Mouse (Mus musculus): Measurements from ENCODE around the gene Fbxw8. TPM values are rescaled to one million over a fixed set of nuclear protein-coding genes. Genes with fewer than 3 reads are reported as not detected.
A peak's percentile ranks its signal among the peaks of the same experiment; 100 is the strongest.

The Fbxw8 gene
- polyA plus RNA-seq, 1 experiment from 2014 or later: 26.0 TPM

DNA sequence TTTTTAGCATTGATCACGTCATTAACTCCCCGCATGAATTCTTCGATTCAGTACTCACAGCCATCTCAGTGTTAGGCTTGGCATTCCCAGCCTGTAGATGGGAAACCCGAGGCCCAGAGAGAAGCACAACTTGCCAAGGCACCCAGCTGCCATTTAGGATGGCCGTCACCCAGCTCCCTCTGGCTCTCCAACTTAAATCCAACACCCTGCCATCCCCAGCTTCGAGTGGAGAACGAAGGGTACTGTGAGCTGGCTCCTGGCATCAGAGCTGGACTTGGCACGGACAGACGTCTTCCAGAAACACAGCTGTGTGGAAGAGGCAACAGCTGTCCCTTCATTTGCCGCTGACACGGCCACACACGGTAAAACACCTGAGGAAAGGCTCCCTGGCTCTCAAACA lies 9.3 kb upstream of the Fbxw8 start, which contains the start of gene Hrk:
TSS of gene Hrk (plus strand) at position 68 of the 400 bp plus-strand sequence.
- no peak within 1 kb of the TSS for H3K4me3 ChIP-seq (ENCODE audit: low read length)
- 59% methylated on average over 12 of the region's 12 CpGs for WGBS
- H3K27me3 ChIP-seq (ENCODE audit: control insufficient read depth, insufficient read depth, low read depth, low read length): peaks cover 40% of the 10 kb centered on the region
- peaks cover 6% of the 10 kb centered on the region for H3K4me1 ChIP-seq (replicated peaks; ENCODE audit: control insufficient read depth, insufficient read depth, low read length)
- no peaks in the 10 kb centered on the region for H3K36me3 ChIP-seq (ENCODE audit: control insufficient read depth, insufficient read depth, low read length)
- no peak for ATAC-seq (ENCODE audit: low read depth)
- no peak within 1 kb of the TSS for H3K4me2 ChIP-seq (ENCODE audit: low read depth, low read length)
- H3K27ac ChIP-seq (ENCODE audit: low read length): no peak within 1 kb of the TSS
- H3K9ac ChIP-seq (ENCODE audit: low read length): no peak within 1 kb of the TSS
- H3K9me3 ChIP-seq (ENCODE audit: control insufficient read depth, low read length): no peaks in the 10 kb centered on the region

DNA sequence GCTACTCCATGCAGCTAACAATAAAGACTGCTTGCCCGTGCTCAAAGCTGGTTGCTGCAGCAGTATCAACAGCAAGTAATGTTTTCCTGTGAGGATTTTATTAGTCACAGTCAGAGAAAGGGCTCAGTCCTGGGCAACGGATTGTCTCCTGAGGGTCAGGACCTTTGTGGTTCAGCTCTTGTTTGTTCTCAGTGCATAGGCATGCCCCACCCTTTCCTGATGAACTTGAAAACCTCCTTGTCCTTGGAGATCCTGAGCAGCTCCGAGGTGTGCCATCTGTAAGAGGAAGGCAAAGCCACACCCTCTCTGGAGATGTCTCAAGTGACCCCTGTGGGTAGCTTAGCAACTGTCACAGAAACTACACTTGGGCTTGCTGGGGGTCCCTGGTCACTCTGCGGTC lies 5.4 kb upstream of the Fbxw8 start:
- no peaks in the 10 kb centered on the region for H3K36me3 ChIP-seq (ENCODE audit: control insufficient read depth, insufficient read depth, low read length)
- 19% methylated on average over 4 of the region's 4 CpGs for WGBS
- no peaks in the 10 kb centered on the region for H3K4me1 ChIP-seq (replicated peaks; ENCODE audit: control insufficient read depth, insufficient read depth, low read length)
- no peaks in the 10 kb centered on the region for H3K9me3 ChIP-seq (ENCODE audit: control insufficient read depth, low read length)
- H3K4me2 ChIP-seq (ENCODE audit: low read depth, low read length): no peak overlapping the region
- ATAC-seq (ENCODE audit: low read depth): no peak
- H3K9ac ChIP-seq (ENCODE audit: low read length): no peak overlapping the region
- H3K27me3 ChIP-seq (ENCODE audit: control insufficient read depth, insufficient read depth, low read depth, low read length): peaks cover 17% of the 10 kb centered on the region
- H3K4me3 ChIP-seq (ENCODE audit: low read length): no peak overlapping the region
- H3K27ac ChIP-seq (ENCODE audit: low read length): no peak overlapping the region

DNA sequence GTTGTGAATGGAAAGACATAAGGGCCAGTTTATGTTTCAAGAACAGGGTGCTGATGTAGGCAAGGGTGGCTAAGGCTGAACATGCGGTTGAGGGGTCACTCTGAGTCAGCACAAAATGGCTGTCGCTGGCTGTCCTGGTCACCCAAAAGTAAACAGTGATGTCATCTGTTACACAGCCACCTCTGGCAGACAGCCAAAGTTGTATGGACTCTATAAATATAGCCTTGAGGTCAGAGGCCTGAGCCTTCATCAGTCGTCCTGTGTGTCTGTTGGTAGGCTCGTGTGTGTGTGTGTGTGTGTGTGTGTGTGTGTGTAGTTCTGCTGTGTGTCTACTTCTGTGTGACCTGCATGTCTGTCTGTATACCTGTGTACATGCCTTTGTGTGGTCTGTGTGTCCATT lies 1.7 kb upstream of the Fbxw8 start:
- Histone ChIP-seq H3K36me3 (ENCODE audit: control insufficient read depth, insufficient read depth, low read length) (no peaks in the 10 kb centered on the region), H3K27ac (ENCODE audit: low read length) (no peak overlapping the region), H3K27me3 (ENCODE audit: control insufficient read depth, insufficient read depth, low read depth, low read length) (peaks cover 10% of the 10 kb centered on the region), H3K4me1 (replicated peaks; ENCODE audit: control insufficient read depth, insufficient read depth, low read length) (peaks cover 12% of the 10 kb centered on the region), H3K9ac (ENCODE audit: low read length) (no peak overlapping the region), H3K9me3 (ENCODE audit: control insufficient read depth, low read length) (no peaks in the 10 kb centered on the region), H3K4me3 (ENCODE audit: low read length) (no peak overlapping the region), H3K4me2 (ENCODE audit: low read depth, low read length) (no peak overlapping the region)
- no peak for ATAC-seq (ENCODE audit: low read depth)
- 11% methylated on average over 4 of the region's 4 CpGs for WGBS

DNA sequence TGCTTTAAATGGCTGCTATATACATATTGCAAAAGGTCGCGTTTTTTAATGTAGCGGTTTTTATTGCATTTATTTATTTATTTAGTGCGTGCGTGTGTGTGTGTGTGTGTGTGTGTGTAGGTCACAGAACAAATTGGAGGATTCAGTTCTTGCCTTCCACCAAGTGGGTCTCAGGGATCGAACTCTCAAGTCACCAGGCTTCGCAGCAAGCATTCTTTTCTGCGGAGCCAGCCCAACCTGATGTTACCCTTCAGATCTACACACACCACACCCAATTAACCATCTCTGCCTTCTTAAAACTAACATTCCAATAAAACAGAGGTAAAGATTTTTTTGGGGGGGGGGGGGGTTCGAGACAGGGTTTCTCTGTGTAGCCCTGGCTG lies 292 bp upstream of the Fbxw8 start:
- no peak overlapping the region for H3K27ac ChIP-seq (ENCODE audit: low read length)

DNA sequence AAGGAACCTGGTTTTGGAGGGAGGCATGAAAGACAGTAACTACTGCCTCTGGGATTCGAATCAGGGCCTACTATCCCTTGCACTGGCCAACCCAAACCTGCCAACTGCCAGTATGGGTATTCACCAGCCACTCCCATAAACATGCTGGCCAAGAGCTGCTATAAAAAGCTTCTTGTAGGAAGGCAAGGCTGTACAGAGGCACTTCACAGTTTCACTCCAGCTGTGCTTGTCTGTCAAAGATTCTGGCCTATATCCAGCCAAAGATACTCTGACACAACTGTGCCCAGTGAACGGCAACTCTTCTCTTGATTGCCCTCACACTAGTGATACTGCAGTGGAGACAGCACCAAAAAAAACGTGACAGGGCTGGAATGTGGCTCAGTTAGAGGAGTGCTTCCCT lies 5.6 kb downstream of the Fbxw8 start:
- H3K4me1 ChIP-seq (replicated peaks; ENCODE audit: control insufficient read depth, insufficient read depth, low read length): peaks cover 29% of the 10 kb centered on the region
- H3K36me3 ChIP-seq (ENCODE audit: control insufficient read depth, insufficient read depth, low read length): peaks cover 4% of the 10 kb centered on the region; the same call in 1 of the 2 replicates
- no peaks in the 10 kb centered on the region for H3K9me3 ChIP-seq (ENCODE audit: control insufficient read depth, low read length)
- ATAC-seq (ENCODE audit: low read depth): no peak
- no peak overlapping the region for H3K27ac ChIP-seq (ENCODE audit: low read length)
- no peak overlapping the region for H3K9ac ChIP-seq (ENCODE audit: low read length)
- H3K27me3 ChIP-seq (ENCODE audit: control insufficient read depth, insufficient read depth, low read depth, low read length): no peaks in the 10 kb centered on the region
- no peak overlapping the region for H3K4me3 ChIP-seq (ENCODE audit: low read length)
- H3K4me2 ChIP-seq (ENCODE audit: low read depth, low read length): no peak overlapping the region
- 60% methylated on average over 3 of the region's 3 CpGs for WGBS

More for the DNA sequence above, 292 bp upstream of the Fbxw8 start:
- H3K9ac ChIP-seq (ENCODE audit: low read length): peak overlapping the region; percentile 95
- H3K4me2 ChIP-seq (ENCODE audit: low read depth, low read length): peak overlapping the region; percentile 68
- H3K9me3 ChIP-seq (ENCODE audit: control insufficient read depth, low read length): no peaks in the 10 kb centered on the region
- H3K27me3 ChIP-seq (ENCODE audit: control insufficient read depth, insufficient read depth, low read depth, low read length): no peaks in the 10 kb centered on the region
- peaks cover 12% of the 10 kb centered on the region for H3K4me1 ChIP-seq (replicated peaks; ENCODE audit: control insufficient read depth, insufficient read depth, low read length)
- 13% methylated on average over 9 of the region's 9 CpGs for WGBS
- H3K4me3 ChIP-seq (ENCODE audit: low read length): peak overlapping the region; percentile 95
- ATAC-seq (ENCODE audit: low read depth): no peak
- H3K36me3 ChIP-seq (ENCODE audit: control insufficient read depth, insufficient read depth, low read length): peaks cover 4% of the 10 kb centered on the region; the same call in 1 of the 2 replicates

DNA sequence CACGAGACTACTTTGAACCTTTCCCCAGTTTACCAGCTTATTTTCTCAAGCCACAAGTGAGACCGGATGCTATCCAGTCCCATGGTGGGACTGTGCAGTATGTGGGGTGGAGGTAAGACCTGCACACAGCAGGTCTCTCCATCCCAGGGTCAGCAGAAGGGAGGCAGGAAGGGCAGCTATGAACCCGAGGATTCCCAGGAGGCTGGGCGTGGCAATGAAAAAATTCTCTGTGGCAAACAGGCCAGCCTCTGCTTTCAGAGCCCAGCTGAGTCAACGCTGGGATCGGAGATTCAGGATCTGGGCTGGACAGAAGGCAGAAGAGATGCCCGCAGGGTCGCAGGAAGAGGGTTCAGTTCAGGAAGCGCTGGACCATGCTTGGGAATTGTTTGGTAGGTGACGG lies 8.0 kb downstream of the Fbxw8 start:
- peaks cover 17% of the 10 kb centered on the region for H3K4me1 ChIP-seq (replicated peaks; ENCODE audit: control insufficient read depth, insufficient read depth, low read length)
- H3K27me3 ChIP-seq (ENCODE audit: control insufficient read depth, insufficient read depth, low read depth, low read length): no peaks in the 10 kb centered on the region
- H3K36me3 ChIP-seq (ENCODE audit: control insufficient read depth, insufficient read depth, low read length): peaks cover 4% of the 10 kb centered on the region; the same call in 1 of the 2 replicates
- no peak overlapping the region for H3K4me2 ChIP-seq (ENCODE audit: low read depth, low read length)
- no peak overlapping the region for H3K4me3 ChIP-seq (ENCODE audit: low read length)
- ATAC-seq (ENCODE audit: low read depth): no peak
- H3K9me3 ChIP-seq (ENCODE audit: control insufficient read depth, low read length): no peaks in the 10 kb centered on the region
- WGBS: 74% methylated on average over 10 of the region's 10 CpGs
- H3K9ac ChIP-seq (ENCODE audit: low read length): no peak overlapping the region
- H3K27ac ChIP-seq (ENCODE audit: low read length): no peak overlapping the region

DNA sequence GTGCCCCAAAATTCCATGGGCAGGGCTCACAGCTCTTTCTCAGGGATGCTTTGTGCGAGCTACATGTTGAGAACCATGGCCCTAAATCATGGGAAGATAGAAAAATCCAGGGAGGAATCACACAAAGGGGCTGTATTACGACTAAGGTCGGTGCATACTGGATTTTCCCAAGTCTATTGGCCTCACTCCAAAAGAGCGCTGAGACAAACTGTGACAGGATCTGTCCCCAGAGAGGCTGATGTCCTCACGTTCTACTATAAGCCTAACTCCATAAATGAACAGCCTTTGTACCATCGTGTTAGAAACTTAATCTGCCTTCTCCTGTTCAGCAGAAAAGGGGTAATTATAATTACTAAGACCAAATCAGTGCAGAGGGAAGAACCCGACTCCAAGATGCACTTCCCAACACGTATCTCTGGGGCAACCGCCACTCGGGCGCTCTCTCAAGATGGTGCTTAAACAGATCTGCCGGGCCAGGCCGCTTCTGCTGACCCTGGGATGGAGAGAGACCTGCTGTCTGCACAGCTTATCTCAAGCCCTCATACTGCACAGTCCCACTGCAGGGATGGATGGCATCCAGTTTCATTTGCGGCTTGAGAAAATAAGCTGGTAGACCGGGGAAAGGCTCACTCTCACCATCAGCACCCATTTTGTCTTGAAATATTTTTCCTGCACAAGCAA lies 9.1 kb downstream of the Fbxw8 start:
- 55% methylated on average over 15 of the region's 15 CpGs for WGBS

DNA sequence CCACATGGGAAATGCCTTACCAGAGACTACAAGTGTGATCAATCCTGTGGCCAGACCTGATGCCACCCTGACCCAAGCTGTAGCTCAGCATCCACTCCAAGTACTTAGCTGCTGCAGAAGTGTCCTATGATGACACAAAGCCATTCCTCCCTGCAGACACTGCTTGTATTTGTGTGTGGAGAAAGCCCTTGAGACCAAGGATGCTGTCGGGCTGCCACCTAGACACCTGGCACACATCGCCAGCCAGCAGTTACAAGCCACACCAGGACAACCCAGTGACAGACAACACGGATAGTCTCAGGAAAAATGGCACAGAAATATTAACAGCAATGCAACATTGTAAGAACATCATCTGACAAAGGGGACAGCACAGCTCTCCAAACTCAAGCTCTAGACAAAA lies 9.8 kb downstream of the Fbxw8 start:
- Histone ChIP-seq H3K27ac (ENCODE audit: low read length) (peak overlapping the region; percentile 31; the same call in 1 of the 2 replicates), H3K4me3 (ENCODE audit: low read length) (no peak overlapping the region), H3K36me3 (ENCODE audit: control insufficient read depth, insufficient read depth, low read length) (peaks cover 10% of the 10 kb centered on the region), H3K27me3 (ENCODE audit: control insufficient read depth, insufficient read depth, low read depth, low read length) (no peaks in the 10 kb centered on the region), H3K9me3 (ENCODE audit: control insufficient read depth, low read length) (no peaks in the 10 kb centered on the region), H3K4me1 (replicated peaks; ENCODE audit: control insufficient read depth, insufficient read depth, low read length) (peaks cover 17% of the 10 kb centered on the region), H3K9ac (ENCODE audit: low read length) (no peak overlapping the region), H3K4me2 (ENCODE audit: low read depth, low read length) (no peak overlapping the region)
- WGBS: 87% methylated on average over 3 of the region's 3 CpGs
- ATAC-seq (ENCODE audit: low read depth): no peak

More for the DNA sequence above, 9.1 kb downstream of the Fbxw8 start:
- Histone ChIP-seq H3K4me3 (ENCODE audit: low read length) (no peak overlapping the region), H3K27ac (ENCODE audit: low read length) (peak overlapping the region; percentile 31), H3K4me2 (ENCODE audit: low read depth, low read length) (no peak overlapping the region), H3K36me3 (ENCODE audit: control insufficient read depth, insufficient read depth, low read length) (peaks cover 11% of the 10 kb centered on the region; the same call in 1 of the 2 replicates), H3K9ac (ENCODE audit: low read length) (no peak overlapping the region), H3K9me3 (ENCODE audit: control insufficient read depth, low read length) (no peaks in the 10 kb centered on the region), H3K27me3 (ENCODE audit: control insufficient read depth, insufficient read depth, low read depth, low read length) (no peaks in the 10 kb centered on the region), H3K4me1 (replicated peaks; ENCODE audit: control insufficient read depth, insufficient read depth, low read length) (peaks cover 17% of the 10 kb centered on the region)
- ATAC-seq (ENCODE audit: low read depth): peak; percentile 73

DNA sequence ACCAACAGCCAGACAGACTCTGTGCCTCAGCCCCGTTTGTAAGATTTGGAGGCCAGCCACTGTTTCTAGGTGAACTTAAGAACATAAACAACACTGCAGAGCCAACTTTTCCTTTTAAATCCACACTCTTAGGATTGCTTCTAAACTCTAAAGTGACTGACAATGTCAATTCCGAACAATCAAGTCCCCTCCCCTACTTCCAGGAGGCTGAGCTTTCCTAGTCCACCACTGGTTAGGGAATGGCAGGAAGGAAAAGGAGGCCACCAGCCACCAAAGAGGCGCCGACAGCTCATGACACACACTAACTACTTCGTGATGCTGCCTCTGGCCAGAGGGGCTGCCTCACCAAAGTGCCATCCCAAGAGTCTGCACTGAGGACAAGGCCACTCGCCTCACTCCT lies 10.5 kb downstream of the Fbxw8 start:
- 68% methylated on average over 6 of the region's 6 CpGs for WGBS
- Histone ChIP-seq H3K4me1 (replicated peaks; ENCODE audit: control insufficient read depth, insufficient read depth, low read length) (peaks cover 17% of the 10 kb centered on the region), H3K36me3 (ENCODE audit: control insufficient read depth, insufficient read depth, low read length) (peaks cover 10% of the 10 kb centered on the region), H3K4me2 (ENCODE audit: low read depth, low read length) (no peak overlapping the region), H3K27ac (ENCODE audit: low read length) (no peak overlapping the region), H3K27me3 (ENCODE audit: control insufficient read depth, insufficient read depth, low read depth, low read length) (no peaks in the 10 kb centered on the region), H3K9ac (ENCODE audit: low read length) (no peak overlapping the region), H3K9me3 (ENCODE audit: control insufficient read depth, low read length) (no peaks in the 10 kb centered on the region), H3K4me3 (ENCODE audit: low read length) (no peak overlapping the region)
- no peak for ATAC-seq (ENCODE audit: low read depth)
